Mouse (Mus musculus): ENCODE results near the gene Pagr1a.
A peak's percentile ranks its signal among the peaks of the same experiment; 100 is the strongest.

Gene Pagr1a

GRCm38 (mm10) chr7:127016971-127017949, at the start of gene Pagr1a:
TSS of gene Pagr1a (minus strand) at chr7:127017352.
- peak; percentile 99 for DNase-seq

GRCm38 (mm10) chr7:127066317-127066716, 49.2 kb upstream of the Pagr1a start:
- no peak for DNase-seq

GRCm38 (mm10) chr7:127065538-127065937, 48.4 kb upstream of the Pagr1a start:
- DNase-seq = no peak

GRCm38 (mm10) chr7:127055026-127055585, 38.0 kb upstream of the Pagr1a start:
- no peak for DNase-seq

- DNase-seq = peak; percentile 94
Measured at GRCm38 (mm10) chr7:127041851-127042672, 24.9 kb upstream of the Pagr1a start, which contains the start of gene Kif22. TSS of gene Kif22 (minus strand) at chr7:127042471.

- no peak for DNase-seq
Measured at GRCm38 (mm10) chr7:127031244-127031643, 14.1 kb upstream of the Pagr1a start.

- DNase-seq = no peak
Measured at GRCm38 (mm10) chr7:127030172-127030571, 13.0 kb upstream of the Pagr1a start.

GRCm38 (mm10) chr7:127027885-127028284, 10.7 kb upstream of the Pagr1a start:
- DNase-seq = no peak

GRCm38 (mm10) chr7:127026984-127027726, 10.0 kb upstream of the Pagr1a start, which contains the start of gene Maz:
TSS of gene Maz (minus strand) at chr7:127027037.
- peak; percentile 100 for DNase-seq

GRCm38 (mm10) chr7:127026616-127026983, 9.4 kb upstream of the Pagr1a start:
- DNase-seq = no peak

- DNase-seq = peak; percentile 89
Measured at GRCm38 (mm10) chr7:127026161-127026600, 9.0 kb upstream of the Pagr1a start.

- DNase-seq = peak; percentile 79
Measured at GRCm38 (mm10) chr7:127025556-127026160, 8.5 kb upstream of the Pagr1a start.

GRCm38 (mm10) chr7:127024755-127025555, 7.8 kb upstream of the Pagr1a start:
- DNase-seq = peak; percentile 90

GRCm38 (mm10) chr7:127023896-127024690, 6.9 kb upstream of the Pagr1a start:
- no peak for DNase-seq

- peak; percentile 37 for DNase-seq
Measured at GRCm38 (mm10) chr7:127023272-127023691, 6.1 kb upstream of the Pagr1a start.

GRCm38 (mm10) chr7:127022528-127023271, 5.5 kb upstream of the Pagr1a start:
- no peak for DNase-seq

- no peak for DNase-seq
Measured at GRCm38 (mm10) chr7:127021563-127022527, 4.7 kb upstream of the Pagr1a start.

Data from kidney, postnatal 10 days (tissue).